Mouse (Mus musculus) liver, postnatal 0 days (tissue): ENCODE measurements around the gene Olfr1396. TPM values are rescaled to one million over a fixed set of nuclear protein-coding genes. Genes with fewer than 3 reads are reported as not detected.
"Not testable (repeated sequence)": the region's sequence is repeated elsewhere in the genome, so short reads cannot be mapped to it uniquely, and the experiment has no call there.

Source experiments
- ATAC-seq: fragments of 200-750 bp; cut with Nextera tagmentation; 2 replicates; pipeline ENCODE4 v1.8.0; 2017; ENCODE audit warnings: mild to moderate bottlenecking, moderate library complexity
- DNase-seq: peaks from one replicate; pipeline ENCODE4 v3.0.0-alpha.2; 2016
- H3K27ac ChIP-seq: fragments of 300-500 bp; sonication (generic); 2 replicates; pipeline ENCODE4 v1.5.1; 2014; ENCODE audit warnings: antibody characterized with exemption, moderate library complexity, mild to moderate bottlenecking, low read depth
- H3K27me3 ChIP-seq: fragments of 300-500 bp; sonication (generic); 2 replicates; pipeline ENCODE4 v1.6.1; 2014; ENCODE audit warnings: low read length, control low read depth, mixed read lengths; ENCODE audit not compliant: insufficient read depth
- H3K36me3 ChIP-seq: fragments of 300-500 bp; sonication (generic); replicated peaks from 2 replicates; pipeline ENCODE4 v1.6.1; 2014; ENCODE audit warnings: mild to moderate bottlenecking, control low read depth, low read length, moderate library complexity, mixed read lengths; ENCODE audit not compliant: insufficient read depth
- H3K4me1 ChIP-seq: fragments of 300-500 bp; sonication (generic); 2 replicates; pipeline ENCODE4 v1.6.1; 2014; ENCODE audit warnings: antibody characterized with exemption, mild to moderate bottlenecking, control low read depth; ENCODE audit not compliant: insufficient read depth
- H3K4me2 ChIP-seq: fragments of 300-500 bp; sonication (generic); 2 replicates; pipeline ENCODE4 v1.6.1; 2014; ENCODE audit warnings: low read depth, mild to moderate bottlenecking, low read length, moderate library complexity, mixed read lengths
- H3K4me3 ChIP-seq: fragments of 300-500 bp; sonication (generic); 2 replicates; pipeline ENCODE4 v1.5.1; 2014; ENCODE audit warnings: low read depth, low read length
- H3K9ac ChIP-seq: fragments of 300-500 bp; sonication (generic); replicated peaks from 2 replicates; pipeline ENCODE4 v1.6.1; 2014; ENCODE audit warnings: mild to moderate bottlenecking, moderate library complexity
- H3K9me3 ChIP-seq: fragments of 300-500 bp; sonication (generic); 2 replicates; pipeline ENCODE4 v1.6.1; 2016; ENCODE audit warnings: mild to moderate bottlenecking, control low read depth, low read length, mixed read lengths
- CTCF ChIP-seq: sonication (generic); IDR thresholded peaks from 2 replicates; pipeline ENCODE4 v1.5.1; 2016; ENCODE audit warnings: antibody characterized with exemption, low read depth
- EP300 ChIP-seq: IDR thresholded peaks from 2 replicates; pipeline ENCODE4 v1.6.1; 2016; ENCODE audit warnings: antibody characterized with exemption, low read depth, mild to moderate bottlenecking
- WGBS: fragments of 180-500 bp; shearing (Covaris S2); extraction: QIAGEN DNeasy Blood & Tissue Kit; methylation state at CpG from one replicate; pipeline ENCODE4 v1.1.7; 2014; ENCODE audit not compliant: insufficient replicate concordance; 5-methylcytosine and 5-hydroxymethylcytosine counted together
- polyA plus RNA-seq: library from polyadenylated mRNA; unstranded; fragments of >200 nt; fragmentation: Nextera tagmentation; extraction: Ambion mirVana; gene quantifications from 2 replicates; pipeline ENCODE4 v1.2.1, GENCODE M21; 2015

Olfr1396 gene
- polyA plus RNA-seq, 1 experiment from 2014 or later: not detected

- Histone ChIP-seq H3K4me1 (peaks cover 59% of the 10 kb centered on the region), H3K27me3 (no peaks in the 10 kb centered on the region), H3K36me3 (no peaks in the 10 kb centered on the region), H3K4me3 (peak overlapping the region; percentile 34; the same call in 1 of the 2 replicates), H3K4me2 (peak overlapping the region; percentile 62), H3K9ac (peak overlapping the region; percentile 49), H3K27ac (peak overlapping the region; percentile 37), H3K9me3 (no peaks in the 10 kb centered on the region)
- no peak for TF ChIP-seq EP300
- no peak for TF ChIP-seq CTCF
- 65% methylated on average over 3 of the region's 3 CpGs for WGBS
- ATAC-seq (no peak), DNase-seq (no peak)
Measured at GRCm38 (mm10) chr11:49081886-49082285, 32.8 kb downstream of the Olfr1396 start.

- Histone ChIP-seq H3K9me3 (no peaks in the 10 kb centered on the region), H3K4me1 (peaks cover 60% of the 10 kb centered on the region), H3K4me3 (peak overlapping the region; percentile 34), H3K9ac (peak overlapping the region; percentile 49), H3K36me3 (no peaks in the 10 kb centered on the region), H3K27me3 (no peaks in the 10 kb centered on the region), H3K27ac (peak overlapping the region; percentile 37), H3K4me2 (peak overlapping the region; percentile 62)
- no peak for DNase-seq
- no peak for TF ChIP-seq EP300
- TF ChIP-seq CTCF: no peak
- WGBS: 52% methylated on average over 4 of the region's 4 CpGs
- ATAC-seq: no peak
Measured at GRCm38 (mm10) chr11:49081356-49081755, 33.3 kb downstream of the Olfr1396 start.

GRCm38 (mm10) chr11:49080636-49081035 lies 34.0 kb downstream of the Olfr1396 start:
- WGBS: 50% methylated on average over 1 of the region's 1 CpGs
- H3K4me1 ChIP-seq: peaks cover 60% of the 10 kb centered on the region

GRCm38 (mm10) chr11:49078719-49079118 lies 36.0 kb downstream of the Olfr1396 start:
- H3K36me3 ChIP-seq: no peaks in the 10 kb centered on the region
- peaks cover 49% of the 10 kb centered on the region for H3K4me1 ChIP-seq
- H3K27me3 ChIP-seq: no peaks in the 10 kb centered on the region
- ATAC-seq (no peak), DNase-seq (no peak)
- WGBS: 82% methylated on average over 3 of the region's 3 CpGs
- H3K4me3 ChIP-seq: no peak overlapping the region
- no peak overlapping the region for H3K9ac ChIP-seq
- H3K27ac ChIP-seq: no peak overlapping the region
- H3K9me3 ChIP-seq: no peaks in the 10 kb centered on the region
- no peak for TF ChIP-seq EP300
- no peak for TF ChIP-seq CTCF
- H3K4me2 ChIP-seq: no peak overlapping the region

More at GRCm38 (mm10) chr11:49080636-49081035, 34.0 kb downstream of the Olfr1396 start:
- H3K36me3 ChIP-seq: no peaks in the 10 kb centered on the region
- H3K27ac ChIP-seq: peak overlapping the region; percentile 52; the same call in 1 of the 2 replicates
- H3K9ac ChIP-seq: 0 out of 2 replicates have a peak overlapping the region, but pooled peaks have one; percentile 26
- H3K4me2 ChIP-seq: peak overlapping the region; percentile 62; the same call in 1 of the 2 replicates
- no peak overlapping the region for H3K4me3 ChIP-seq
- no peak for TF ChIP-seq EP300
- no peak for TF ChIP-seq CTCF
- no peaks in the 10 kb centered on the region for H3K9me3 ChIP-seq
- no peaks in the 10 kb centered on the region for H3K27me3 ChIP-seq
- ATAC-seq: no peak
- no peak for DNase-seq

GRCm38 (mm10) chr11:49077012-49077411 lies 37.7 kb downstream of the Olfr1396 start:
- H3K27ac ChIP-seq: peak overlapping the region; percentile 70
- no peak overlapping the region for H3K4me3 ChIP-seq
- H3K36me3 ChIP-seq: no peaks in the 10 kb centered on the region
- no peak for ATAC-seq
- H3K4me2 ChIP-seq: no peak overlapping the region
- H3K27me3 ChIP-seq: no peaks in the 10 kb centered on the region
- no peak for DNase-seq
- no peak overlapping the region for H3K9ac ChIP-seq
- WGBS: 60% methylated on average over 1 of the region's 1 CpGs
- TF ChIP-seq CTCF (no peak), EP300 (no peak)
- no peaks in the 10 kb centered on the region for H3K9me3 ChIP-seq
- peaks cover 34% of the 10 kb centered on the region for H3K4me1 ChIP-seq

GRCm38 (mm10) chr11:49076001-49076757 lies 38.5 kb downstream of the Olfr1396 start, which contains the start of gene Ifi47:
Gene Ifi47 (plus strand): TSS chr11:49076587.
- H3K9me3 ChIP-seq, H3K36me3 ChIP-seq, H3K4me3 ChIP-seq, H3K9ac ChIP-seq, H3K27me3 ChIP-seq, DNase-seq: not testable (repeated sequence)
- TF ChIP-seq EP300 (0 out of 2 replicates have a peak, but pooled peaks have one; percentile 58), CTCF (peak; percentile 28)
- 30% methylated on average over 6 of the region's 6 CpGs for WGBS
- peak; percentile 67 for ATAC-seq
- Histone ChIP-seq H3K4me2 (peak within 1 kb of the TSS; percentile 32; the same call in 1 of the 2 replicates), H3K4me1 (peaks cover 25% of the 10 kb centered on the region), H3K27ac (peak within 1 kb of the TSS; percentile 70)
